Mouse (Mus musculus): ENCODE measurements around the gene Fzd7. TPM values are rescaled to one million over a fixed set of nuclear protein-coding genes. Genes with fewer than 3 reads are reported as not detected.

Fzd7 gene
- polyA plus RNA-seq, 1 experiment from 2014 or later = 10.8 TPM

DNA sequence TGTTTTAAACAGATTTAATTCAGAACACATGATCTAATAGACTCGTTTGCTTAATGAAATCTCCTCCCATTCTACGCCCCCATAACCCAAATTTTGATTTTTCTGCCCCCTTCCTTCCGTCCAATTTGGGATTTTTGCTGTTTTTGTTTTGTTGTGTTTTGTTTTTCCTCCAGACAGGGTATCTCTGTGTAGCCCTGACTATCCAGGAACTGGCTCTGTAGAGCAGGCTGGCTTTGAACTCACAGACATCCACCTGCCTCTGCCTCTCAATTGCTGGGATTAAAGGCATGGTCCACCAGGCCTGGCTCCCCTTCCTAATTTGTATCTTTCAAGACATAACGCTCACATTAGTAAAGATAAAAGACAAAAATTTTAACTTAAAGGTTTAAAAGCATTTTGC lies 3.6 kb downstream of the Fzd7 start:
- no peak for ATAC-seq (replicated peaks; ENCODE audit: low FRiP score, low TSS enrichment, low read depth)
- H3K4me3 ChIP-seq (ENCODE audit: low read depth, low read length) = peak overlapping the region; percentile 72
- H3K4me1 ChIP-seq (replicated peaks; ENCODE audit: control insufficient read depth, insufficient read depth, low read length) = peaks cover 46% of the 10 kb centered on the region
- no peak for DNase-seq (ENCODE audit: low spot score)
- H3K27me3 ChIP-seq (replicated peaks; ENCODE audit: control insufficient read depth, insufficient read depth, low read length) = no peaks in the 10 kb centered on the region
- H3K4me2 ChIP-seq (ENCODE audit: low read length) = peak overlapping the region; percentile 74
- peak overlapping the region; percentile 75 for H3K9ac ChIP-seq (ENCODE audit: low read length)
- H3K36me3 ChIP-seq (ENCODE audit: control insufficient read depth, insufficient read depth, low read length) = peaks cover 18% of the 10 kb centered on the region; the same call in 1 of the 2 replicates
- H3K9me3 ChIP-seq (ENCODE audit: control insufficient read depth, low read length) = no peaks in the 10 kb centered on the region
- peak overlapping the region; percentile 79; the same call in 1 of the 2 replicates for H3K27ac ChIP-seq (ENCODE audit: low read depth)
- WGBS = 43% methylated on average over 4 of the region's 4 CpGs

DNA sequence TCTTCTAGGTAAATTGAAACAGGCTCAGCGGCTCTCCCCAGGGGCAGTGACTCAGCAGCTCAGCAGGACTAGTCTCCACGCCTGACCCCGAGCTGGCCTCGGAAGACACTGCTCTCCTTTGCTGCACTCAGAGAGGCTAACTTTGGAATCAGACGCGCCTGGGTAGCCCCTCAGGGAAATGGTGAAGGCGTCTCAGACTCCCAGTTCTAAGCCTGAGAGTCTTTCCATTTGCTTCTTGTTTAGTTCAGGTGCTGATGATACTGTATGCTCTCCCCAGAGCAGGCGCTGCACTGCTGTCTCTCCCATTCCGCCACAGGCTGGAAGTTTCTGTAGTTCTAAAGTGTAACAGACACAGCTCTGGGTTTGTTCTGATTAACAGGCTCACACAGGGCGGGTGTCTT lies 5.4 kb downstream of the Fzd7 start:
- Histone ChIP-seq H3K9ac (ENCODE audit: low read length) (0 out of 2 replicates have a peak overlapping the region, but pooled peaks have one; percentile 27), H3K27me3 (replicated peaks; ENCODE audit: control insufficient read depth, insufficient read depth, low read length) (no peaks in the 10 kb centered on the region), H3K4me3 (ENCODE audit: low read depth, low read length) (peak overlapping the region; percentile 22), H3K4me2 (ENCODE audit: low read length) (peak overlapping the region; percentile 74), H3K27ac (ENCODE audit: low read depth) (peak overlapping the region; percentile 67), H3K4me1 (replicated peaks; ENCODE audit: control insufficient read depth, insufficient read depth, low read length) (peaks cover 46% of the 10 kb centered on the region), H3K9me3 (ENCODE audit: control insufficient read depth, low read length) (no peaks in the 10 kb centered on the region), H3K36me3 (ENCODE audit: control insufficient read depth, insufficient read depth, low read length) (peaks cover 18% of the 10 kb centered on the region; the same call in 1 of the 2 replicates)
- WGBS = 7% methylated on average over 10 of the region's 10 CpGs
- ATAC-seq (replicated peaks; ENCODE audit: low FRiP score, low TSS enrichment, low read depth) (no peak), DNase-seq (ENCODE audit: low spot score) (peak; percentile 69)

DNA sequence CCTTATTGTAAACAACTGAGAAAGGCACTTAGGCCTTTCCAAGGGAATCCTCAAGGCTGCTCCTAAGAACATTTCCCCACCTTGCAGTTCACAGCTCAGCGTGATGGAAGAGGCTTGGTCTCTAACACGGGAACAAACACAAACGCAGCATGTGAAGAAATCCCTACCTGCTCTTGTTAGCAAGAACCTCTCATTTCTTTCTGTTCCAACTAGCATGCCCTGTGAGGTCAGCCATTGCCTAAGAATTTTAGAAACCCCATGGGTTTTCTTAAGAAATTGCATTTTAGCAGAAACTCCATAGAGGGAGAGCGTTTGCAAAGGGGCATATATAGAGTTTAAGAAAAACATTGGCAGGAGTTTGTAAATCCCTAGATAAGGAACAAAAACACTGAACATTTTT lies 6.3 kb downstream of the Fzd7 start:
- DNase-seq (ENCODE audit: low spot score) (no peak), ATAC-seq (replicated peaks; ENCODE audit: low FRiP score, low TSS enrichment, low read depth) (no peak)
- no peaks in the 10 kb centered on the region for H3K9me3 ChIP-seq (ENCODE audit: control insufficient read depth, low read length)
- 23% methylated on average over 4 of the region's 4 CpGs for WGBS
- peaks cover 45% of the 10 kb centered on the region for H3K4me1 ChIP-seq (replicated peaks; ENCODE audit: control insufficient read depth, insufficient read depth, low read length)
- no peaks in the 10 kb centered on the region for H3K27me3 ChIP-seq (replicated peaks; ENCODE audit: control insufficient read depth, insufficient read depth, low read length)
- peak overlapping the region; percentile 43; the same call in 1 of the 2 replicates for H3K27ac ChIP-seq (ENCODE audit: low read depth)
- 0 out of 2 replicates have a peak overlapping the region, but pooled peaks have one; percentile 4 for H3K4me3 ChIP-seq (ENCODE audit: low read depth, low read length)
- H3K4me2 ChIP-seq (ENCODE audit: low read length) = peak overlapping the region; percentile 8; the same call in 1 of the 2 replicates
- no peak overlapping the region for H3K9ac ChIP-seq (ENCODE audit: low read length)
- peaks cover 18% of the 10 kb centered on the region; the same call in 1 of the 2 replicates for H3K36me3 ChIP-seq (ENCODE audit: control insufficient read depth, insufficient read depth, low read length)

DNA sequence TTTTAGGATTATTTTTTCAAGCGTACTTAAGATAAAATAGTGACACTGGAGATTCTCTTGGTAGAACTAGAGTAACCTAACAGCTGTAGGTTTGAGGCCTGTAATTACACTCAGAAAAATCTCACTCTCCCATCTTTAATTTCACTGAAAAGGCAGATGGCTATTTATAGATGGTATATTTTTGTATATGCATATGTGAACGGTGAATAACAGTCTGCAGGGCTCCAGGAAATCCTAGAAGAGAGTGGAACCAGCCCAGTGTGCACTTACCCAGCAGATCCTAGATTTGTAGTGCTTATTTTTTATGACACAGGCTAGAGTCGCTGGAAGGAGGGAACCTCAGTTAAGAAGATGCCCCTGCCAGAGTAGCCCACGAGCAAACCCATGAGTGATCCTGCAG lies 6.8 kb downstream of the Fzd7 start:
- peak overlapping the region; percentile 8; the same call in 1 of the 2 replicates for H3K4me2 ChIP-seq (ENCODE audit: low read length)
- H3K27ac ChIP-seq (ENCODE audit: low read depth) = peak overlapping the region; percentile 43; the same call in 1 of the 2 replicates
- H3K4me1 ChIP-seq (replicated peaks; ENCODE audit: control insufficient read depth, insufficient read depth, low read length) = peaks cover 40% of the 10 kb centered on the region
- no peaks in the 10 kb centered on the region for H3K27me3 ChIP-seq (replicated peaks; ENCODE audit: control insufficient read depth, insufficient read depth, low read length)
- H3K36me3 ChIP-seq (ENCODE audit: control insufficient read depth, insufficient read depth, low read length) = peaks cover 18% of the 10 kb centered on the region; the same call in 1 of the 2 replicates
- H3K9ac ChIP-seq (ENCODE audit: low read length) = no peak overlapping the region
- WGBS = 32% methylated on average over 4 of the region's 4 CpGs
- ATAC-seq (replicated peaks; ENCODE audit: low FRiP score, low TSS enrichment, low read depth) (no peak), DNase-seq (ENCODE audit: low spot score) (no peak)
- no peaks in the 10 kb centered on the region for H3K9me3 ChIP-seq (ENCODE audit: control insufficient read depth, low read length)
- no peak overlapping the region for H3K4me3 ChIP-seq (ENCODE audit: low read depth, low read length)

DNA sequence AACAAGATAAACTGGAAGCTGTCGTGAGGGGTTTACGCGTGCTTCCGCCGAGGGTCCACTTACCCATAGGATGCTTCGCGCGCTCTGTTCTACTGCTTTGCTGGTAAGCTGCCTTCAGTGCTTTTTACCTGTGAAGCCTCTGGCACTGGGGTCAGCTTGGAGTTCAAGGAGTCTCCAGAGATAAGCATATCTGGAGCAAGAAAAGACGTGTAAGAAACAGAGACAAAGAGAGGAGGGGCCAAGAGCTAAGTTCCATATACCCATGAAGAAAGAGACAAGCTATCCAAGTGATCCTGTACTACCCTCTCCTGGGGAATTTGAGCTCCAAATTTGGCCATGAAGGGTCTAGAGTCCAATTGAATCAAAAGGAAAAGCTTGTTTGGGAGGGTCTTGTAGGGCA lies 9.3 kb downstream of the Fzd7 start:
- DNase-seq (ENCODE audit: low spot score) = no peak
- Histone ChIP-seq H3K27me3 (replicated peaks; ENCODE audit: control insufficient read depth, insufficient read depth, low read length) (no peaks in the 10 kb centered on the region), H3K9ac (ENCODE audit: low read length) (no peak overlapping the region), H3K27ac (ENCODE audit: low read depth) (no peak overlapping the region), H3K36me3 (ENCODE audit: control insufficient read depth, insufficient read depth, low read length) (peaks cover 12% of the 10 kb centered on the region; the same call in 1 of the 2 replicates), H3K4me2 (ENCODE audit: low read length) (no peak overlapping the region), H3K4me3 (ENCODE audit: low read depth, low read length) (no peak overlapping the region), H3K4me1 (replicated peaks; ENCODE audit: control insufficient read depth, insufficient read depth, low read length) (peaks cover 27% of the 10 kb centered on the region), H3K9me3 (ENCODE audit: control insufficient read depth, low read length) (no peaks in the 10 kb centered on the region)
- whole genome bisulfite sequencing = 76% methylated on average over 9 of the region's 9 CpGs
- no peak for ATAC-seq (replicated peaks; ENCODE audit: low FRiP score, low TSS enrichment, low read depth)

DNA sequence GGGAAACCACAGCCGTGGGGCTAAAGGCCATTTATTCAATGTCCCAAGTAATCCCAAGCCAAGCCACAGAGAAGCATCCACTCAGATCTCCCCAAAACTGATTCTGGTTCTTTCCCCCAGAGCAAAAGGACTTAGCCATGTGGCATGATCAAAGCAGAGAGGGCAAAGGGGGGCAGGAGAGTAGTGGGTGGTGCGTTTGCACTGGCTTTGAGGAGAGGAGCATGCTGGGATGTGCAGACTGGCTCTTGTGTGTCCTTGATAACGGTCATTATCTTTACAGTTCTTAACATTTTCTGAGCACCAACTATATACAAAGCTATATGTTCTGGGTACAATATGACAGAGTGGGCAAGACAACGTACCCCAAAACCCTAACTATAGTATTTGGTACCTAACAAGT lies 10.2 kb downstream of the Fzd7 start:
- no peak for DNase-seq (ENCODE audit: low spot score)
- Histone ChIP-seq H3K4me3 (ENCODE audit: low read depth, low read length) (no peak overlapping the region), H3K4me1 (replicated peaks; ENCODE audit: control insufficient read depth, insufficient read depth, low read length) (peaks cover 20% of the 10 kb centered on the region), H3K27me3 (replicated peaks; ENCODE audit: control insufficient read depth, insufficient read depth, low read length) (no peaks in the 10 kb centered on the region), H3K4me2 (ENCODE audit: low read length) (no peak overlapping the region), H3K9me3 (ENCODE audit: control insufficient read depth, low read length) (no peaks in the 10 kb centered on the region), H3K36me3 (ENCODE audit: control insufficient read depth, insufficient read depth, low read length) (peaks cover 11% of the 10 kb centered on the region; the same call in 1 of the 2 replicates), H3K9ac (ENCODE audit: low read length) (no peak overlapping the region), H3K27ac (ENCODE audit: low read depth) (no peak overlapping the region)
- 71% methylated on average over 4 of the region's 4 CpGs for WGBS
- no peak for ATAC-seq (replicated peaks; ENCODE audit: low FRiP score, low TSS enrichment, low read depth)

DNA sequence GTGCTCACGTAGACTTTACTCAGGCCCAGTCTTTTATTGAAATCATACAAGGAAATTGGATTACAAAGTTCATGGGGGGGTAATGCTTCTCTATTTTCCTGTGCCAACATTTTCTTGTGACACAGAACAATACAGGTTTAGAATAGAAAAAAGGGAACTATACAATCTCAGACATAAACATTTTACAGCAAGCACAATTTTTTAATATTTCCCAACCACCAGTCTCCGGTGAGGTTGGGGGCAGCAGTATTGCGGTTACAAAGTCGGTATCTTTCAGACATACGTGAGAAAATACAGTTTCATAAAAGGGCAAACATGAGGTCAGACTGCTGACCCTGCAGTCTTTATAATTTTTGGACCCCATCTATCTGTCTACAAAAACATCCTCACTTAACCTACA lies 13.7 kb downstream of the Fzd7 start:
- no peak overlapping the region for H3K9ac ChIP-seq (ENCODE audit: low read length)
- 91% methylated on average over 5 of the region's 5 CpGs for WGBS

DNA sequence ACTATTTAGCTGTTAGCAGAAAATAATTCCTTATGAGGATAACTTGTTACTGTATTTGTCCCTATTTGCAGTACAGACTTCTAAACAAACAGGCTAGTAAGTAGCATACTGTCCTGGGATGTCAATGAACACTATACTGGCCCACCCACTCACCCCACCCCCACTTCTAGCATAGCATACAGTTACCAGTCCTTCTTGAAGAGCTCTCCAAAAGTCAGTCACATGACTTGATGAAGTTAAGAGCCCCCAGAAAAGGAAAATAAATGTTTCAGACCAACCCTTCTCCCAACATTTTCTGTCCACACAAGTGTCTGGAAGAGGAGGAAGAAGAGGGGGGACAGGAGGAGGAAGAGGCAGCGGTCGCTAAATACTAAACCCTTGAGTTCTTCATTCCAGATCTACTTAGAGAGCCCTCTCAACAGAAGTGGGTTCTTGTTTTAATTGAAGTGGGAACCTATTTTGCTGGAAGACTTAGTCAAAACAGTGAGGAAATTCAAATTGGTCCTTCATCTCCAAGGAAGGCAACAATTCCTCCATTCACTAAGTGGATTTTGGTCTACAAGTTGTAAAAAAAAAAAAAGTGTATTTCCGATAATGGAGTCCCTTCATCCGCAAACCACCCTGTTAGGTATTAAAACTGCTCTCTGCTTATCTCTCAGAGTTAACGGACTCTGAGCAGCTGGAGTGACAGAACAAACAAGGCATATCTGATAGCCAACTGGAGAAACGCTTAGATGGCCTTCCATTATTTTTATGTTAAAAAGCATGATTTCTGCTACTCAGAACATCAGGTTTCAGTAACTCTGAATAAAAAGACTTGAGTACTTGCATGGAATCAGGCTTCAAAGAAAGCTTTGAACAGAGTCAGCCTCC lies 15.8 kb downstream of the Fzd7 start:
- ATAC-seq (replicated peaks; ENCODE audit: low FRiP score, low TSS enrichment, low read depth) (no peak), DNase-seq (ENCODE audit: low spot score) (no peak)
- Histone ChIP-seq H3K4me3 (ENCODE audit: low read depth, low read length) (no peak overlapping the region), H3K27me3 (replicated peaks; ENCODE audit: control insufficient read depth, insufficient read depth, low read length) (no peaks in the 10 kb centered on the region), H3K4me2 (ENCODE audit: low read length) (no peak overlapping the region), H3K36me3 (ENCODE audit: control insufficient read depth, insufficient read depth, low read length) (no peaks in the 10 kb centered on the region), H3K9me3 (ENCODE audit: control insufficient read depth, low read length) (no peaks in the 10 kb centered on the region), H3K9ac (ENCODE audit: low read length) (no peak overlapping the region), H3K27ac (ENCODE audit: low read depth) (no peak overlapping the region), H3K4me1 (replicated peaks; ENCODE audit: control insufficient read depth, insufficient read depth, low read length) (no peaks in the 10 kb centered on the region)
- WGBS = 69% methylated on average over 6 of the region's 6 CpGs

More for the DNA sequence above, 13.7 kb downstream of the Fzd7 start:
- Histone ChIP-seq H3K9me3 (ENCODE audit: control insufficient read depth, low read length) (no peaks in the 10 kb centered on the region), H3K4me2 (ENCODE audit: low read length) (no peak overlapping the region), H3K27ac (ENCODE audit: low read depth) (no peak overlapping the region), H3K27me3 (replicated peaks; ENCODE audit: control insufficient read depth, insufficient read depth, low read length) (no peaks in the 10 kb centered on the region), H3K36me3 (ENCODE audit: control insufficient read depth, insufficient read depth, low read length) (no peaks in the 10 kb centered on the region), H3K4me1 (replicated peaks; ENCODE audit: control insufficient read depth, insufficient read depth, low read length) (no peaks in the 10 kb centered on the region), H3K4me3 (ENCODE audit: low read depth, low read length) (no peak overlapping the region)
- no peak for DNase-seq (ENCODE audit: low spot score)
- no peak for ATAC-seq (replicated peaks; ENCODE audit: low FRiP score, low TSS enrichment, low read depth)

Measured in intestine, embryonic 14.5 days (tissue).